Mouse (Mus musculus): ENCODE measurements at regions not wholly inside any gene's neighbourhood (a gene's known extent, or its start where the extent isn't known, plus 50 kb on each side); places are given as distances from the start of the nearest gene placed in this dataset.
A peak's percentile ranks its signal among the peaks of the same experiment; 100 is the strongest.

DNA sequence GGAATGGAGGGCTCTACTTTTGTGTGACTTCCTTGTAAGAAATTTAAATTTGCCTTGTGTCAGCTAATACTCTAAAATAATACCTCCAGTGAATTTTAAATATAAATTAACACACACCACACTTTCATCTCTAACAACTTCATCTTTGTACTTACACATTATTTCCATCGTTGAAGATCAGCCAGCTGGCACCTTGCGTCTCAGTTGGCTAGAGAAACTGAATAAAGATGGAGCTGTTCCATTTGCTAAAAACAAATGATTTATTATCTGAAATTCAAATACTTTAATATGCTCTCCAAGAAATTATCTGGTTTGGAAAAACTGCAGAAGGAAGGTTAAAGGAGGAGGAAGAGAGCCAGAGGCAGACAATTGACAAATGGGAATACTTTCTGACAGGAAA is 122.0 kb upstream of the Gm11096 start:
- H3K27ac ChIP-seq (ENCODE audit: low read depth, low read length), result no peak overlapping the region
- ATAC-seq (ENCODE audit: low FRiP score, low TSS enrichment), result no peak
- WGBS, result 88% methylated on average over 2 of the region's 2 CpGs
- no peaks in the 10 kb centered on the region for H3K4me1 ChIP-seq (ENCODE audit: control insufficient read depth, insufficient read depth, low read length)
- no peaks in the 10 kb centered on the region for H3K9me3 ChIP-seq (ENCODE audit: control insufficient read depth, low read length)
- H3K27me3 ChIP-seq (ENCODE audit: control insufficient read depth, insufficient read depth, low read length), result no peaks in the 10 kb centered on the region
- H3K36me3 ChIP-seq (ENCODE audit: control insufficient read depth, insufficient read depth, low read length), result no peaks in the 10 kb centered on the region
- no peak overlapping the region for H3K4me3 ChIP-seq (ENCODE audit: low read length)
- H3K4me2 ChIP-seq (replicated peaks; ENCODE audit: low read depth, low read length), result no peak overlapping the region
- H3K9ac ChIP-seq (ENCODE audit: low read depth, low read length), result no peak overlapping the region

DNA sequence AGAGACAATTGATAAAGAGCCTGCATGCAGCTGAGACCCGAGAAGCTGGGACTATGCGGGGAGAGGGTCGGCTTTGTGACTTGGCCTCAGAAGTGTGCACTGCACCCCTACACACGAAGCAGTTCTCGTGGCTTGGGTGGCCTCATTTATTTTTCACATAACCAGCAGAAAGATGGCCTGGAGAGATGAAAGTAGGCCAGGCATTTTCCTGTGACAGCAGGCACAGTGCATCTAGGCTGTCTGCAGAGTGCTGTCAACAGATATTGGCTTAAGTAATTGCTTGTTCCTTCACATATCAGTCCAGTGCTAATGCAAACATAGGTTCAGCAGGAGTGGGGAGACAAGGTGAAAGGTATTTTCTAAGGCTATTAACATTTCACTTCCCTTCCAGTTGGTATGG is 124.9 kb upstream of the Gm11096 start:
- Histone ChIP-seq H3K4me3 (ENCODE audit: low read length) (no peak overlapping the region), H3K4me2 (replicated peaks; ENCODE audit: low read depth, low read length) (no peak overlapping the region), H3K9ac (ENCODE audit: low read depth, low read length) (no peak overlapping the region), H3K4me1 (ENCODE audit: control insufficient read depth, insufficient read depth, low read length) (no peaks in the 10 kb centered on the region), H3K27ac (ENCODE audit: low read depth, low read length) (no peak overlapping the region), H3K27me3 (ENCODE audit: control insufficient read depth, insufficient read depth, low read length) (no peaks in the 10 kb centered on the region), H3K36me3 (ENCODE audit: control insufficient read depth, insufficient read depth, low read length) (no peaks in the 10 kb centered on the region), H3K9me3 (ENCODE audit: control insufficient read depth, low read length) (no peaks in the 10 kb centered on the region)
- ATAC-seq (ENCODE audit: low FRiP score, low TSS enrichment), result no peak
- 73% methylated on average over 5 of the region's 5 CpGs for WGBS

DNA sequence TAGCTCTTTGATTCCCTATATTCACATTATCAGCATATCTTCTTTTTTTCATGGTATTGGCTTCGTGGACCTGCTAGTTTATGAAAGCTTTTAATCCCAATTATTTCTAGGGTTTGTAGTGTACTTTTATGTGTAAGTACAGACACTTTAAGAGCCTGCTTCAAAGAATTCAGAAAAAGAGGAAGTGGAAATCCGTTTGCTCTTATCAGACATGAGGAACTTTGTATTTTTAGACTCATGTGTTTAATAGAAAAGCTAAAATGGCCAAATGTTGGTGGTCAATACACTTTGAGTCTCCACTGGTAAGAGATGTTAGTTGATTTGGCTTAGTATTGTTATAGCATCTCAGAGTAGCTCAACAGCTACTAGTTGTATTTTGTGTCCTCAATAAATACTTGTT is 135.7 kb upstream of the Gm11096 start:
- H3K4me2 ChIP-seq (replicated peaks; ENCODE audit: low read depth, low read length), result no peak overlapping the region
- no peak overlapping the region for H3K27ac ChIP-seq (ENCODE audit: low read depth, low read length)
- H3K27me3 ChIP-seq (ENCODE audit: control insufficient read depth, insufficient read depth, low read length), result no peaks in the 10 kb centered on the region
- H3K9ac ChIP-seq (ENCODE audit: low read depth, low read length), result no peak overlapping the region
- H3K4me1 ChIP-seq (ENCODE audit: control insufficient read depth, insufficient read depth, low read length), result no peaks in the 10 kb centered on the region
- no peaks in the 10 kb centered on the region for H3K36me3 ChIP-seq (ENCODE audit: control insufficient read depth, insufficient read depth, low read length)
- H3K9me3 ChIP-seq (ENCODE audit: control insufficient read depth, low read length), result no peaks in the 10 kb centered on the region
- ATAC-seq (ENCODE audit: low FRiP score, low TSS enrichment), result no peak
- WGBS, result 76% methylated on average over 2 of the region's 2 CpGs
- no peak overlapping the region for H3K4me3 ChIP-seq (ENCODE audit: low read length)

DNA sequence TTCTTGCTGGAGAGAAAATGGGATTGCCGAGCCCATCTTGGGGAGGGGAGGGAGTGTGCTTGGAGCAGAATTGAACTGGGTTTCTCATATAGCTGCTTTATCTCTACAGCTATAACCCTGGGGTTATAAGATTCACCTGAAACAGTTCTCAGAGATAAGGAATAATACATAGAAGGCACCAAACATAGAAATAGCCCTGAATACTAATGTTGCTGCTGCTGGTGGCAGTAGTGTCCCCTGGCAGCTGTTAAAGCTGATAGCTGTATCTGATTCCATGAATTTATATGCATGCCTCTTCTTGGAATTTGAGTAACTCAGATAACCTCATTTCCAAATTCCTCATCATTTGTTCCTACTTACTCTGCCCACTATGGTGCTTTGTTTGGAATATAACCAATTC is 137.0 kb upstream of the Gm11096 start:
- 80% methylated on average over 1 of the region's 1 CpGs for WGBS

DNA sequence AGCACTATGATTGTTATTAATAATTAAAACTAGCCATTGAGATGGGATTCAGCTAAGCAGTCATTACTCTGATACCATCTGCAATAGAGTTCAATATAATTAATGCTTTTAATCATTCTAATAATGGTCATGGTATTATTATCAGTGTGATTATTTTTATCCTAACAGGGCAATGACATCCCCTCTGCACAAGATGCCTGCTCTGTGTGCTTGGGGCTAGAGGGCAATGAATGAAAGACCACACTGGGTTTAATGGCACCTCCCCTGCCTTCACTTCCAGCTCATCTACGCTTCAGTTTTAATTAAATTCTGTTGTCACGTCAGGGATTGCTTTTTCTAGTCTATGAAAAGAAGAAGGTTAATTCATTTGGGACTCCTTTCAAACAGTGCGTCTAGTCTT is 139.1 kb upstream of the Gm11096 start:
- Histone ChIP-seq H3K9me3 (ENCODE audit: control insufficient read depth, low read length) (no peaks in the 10 kb centered on the region), H3K36me3 (ENCODE audit: control insufficient read depth, insufficient read depth, low read length) (no peaks in the 10 kb centered on the region), H3K4me2 (replicated peaks; ENCODE audit: low read depth, low read length) (no peak overlapping the region), H3K4me1 (ENCODE audit: control insufficient read depth, insufficient read depth, low read length) (no peaks in the 10 kb centered on the region), H3K27ac (ENCODE audit: low read depth, low read length) (no peak overlapping the region), H3K4me3 (ENCODE audit: low read length) (no peak overlapping the region), H3K27me3 (ENCODE audit: control insufficient read depth, insufficient read depth, low read length) (no peaks in the 10 kb centered on the region), H3K9ac (ENCODE audit: low read depth, low read length) (no peak overlapping the region)
- WGBS, result 79% methylated on average over 3 of the region's 3 CpGs
- no peak for ATAC-seq (ENCODE audit: low FRiP score, low TSS enrichment)

More for the DNA sequence above, 137.0 kb upstream of the Gm11096 start:
- Histone ChIP-seq H3K4me3 (ENCODE audit: low read length) (no peak overlapping the region), H3K9ac (ENCODE audit: low read depth, low read length) (no peak overlapping the region), H3K27me3 (ENCODE audit: control insufficient read depth, insufficient read depth, low read length) (no peaks in the 10 kb centered on the region), H3K36me3 (ENCODE audit: control insufficient read depth, insufficient read depth, low read length) (no peaks in the 10 kb centered on the region), H3K4me2 (replicated peaks; ENCODE audit: low read depth, low read length) (no peak overlapping the region), H3K9me3 (ENCODE audit: control insufficient read depth, low read length) (no peaks in the 10 kb centered on the region), H3K4me1 (ENCODE audit: control insufficient read depth, insufficient read depth, low read length) (no peaks in the 10 kb centered on the region), H3K27ac (ENCODE audit: low read depth, low read length) (no peak overlapping the region)
- no peak for ATAC-seq (ENCODE audit: low FRiP score, low TSS enrichment)

DNA sequence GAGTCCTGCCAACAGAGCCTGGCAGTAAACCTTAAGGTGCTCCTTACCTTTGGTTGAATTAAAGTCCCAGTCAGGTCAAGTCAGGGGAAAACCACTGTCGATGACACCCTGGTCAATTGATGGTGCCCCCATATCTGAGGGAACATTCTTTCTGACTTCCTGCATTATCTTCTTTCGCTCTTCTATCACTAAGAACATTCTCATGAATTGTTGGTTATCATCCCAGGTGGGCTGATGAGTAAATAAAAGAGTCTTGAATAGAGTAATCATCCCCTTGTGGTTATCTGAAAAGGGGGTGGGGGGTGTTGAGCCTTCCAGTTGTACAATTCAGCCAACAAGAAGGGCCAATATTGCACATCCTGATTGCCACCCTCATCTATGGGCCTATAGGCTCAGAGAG is 149.7 kb upstream of the Gm11096 start:
- no peak overlapping the region for H3K4me2 ChIP-seq (replicated peaks; ENCODE audit: low read depth, low read length)
- H3K4me1 ChIP-seq (ENCODE audit: control insufficient read depth, insufficient read depth, low read length), result no peaks in the 10 kb centered on the region
- ATAC-seq (ENCODE audit: low FRiP score, low TSS enrichment), result no peak
- H3K27me3 ChIP-seq (ENCODE audit: control insufficient read depth, insufficient read depth, low read length), result no peaks in the 10 kb centered on the region
- no peak overlapping the region for H3K27ac ChIP-seq (ENCODE audit: low read depth, low read length)
- 89% methylated on average over 2 of the region's 2 CpGs for WGBS
- no peak overlapping the region for H3K4me3 ChIP-seq (ENCODE audit: low read length)
- no peaks in the 10 kb centered on the region for H3K36me3 ChIP-seq (ENCODE audit: control insufficient read depth, insufficient read depth, low read length)
- H3K9me3 ChIP-seq (ENCODE audit: control insufficient read depth, low read length), result no peaks in the 10 kb centered on the region
- H3K9ac ChIP-seq (ENCODE audit: low read depth, low read length), result no peak overlapping the region

DNA sequence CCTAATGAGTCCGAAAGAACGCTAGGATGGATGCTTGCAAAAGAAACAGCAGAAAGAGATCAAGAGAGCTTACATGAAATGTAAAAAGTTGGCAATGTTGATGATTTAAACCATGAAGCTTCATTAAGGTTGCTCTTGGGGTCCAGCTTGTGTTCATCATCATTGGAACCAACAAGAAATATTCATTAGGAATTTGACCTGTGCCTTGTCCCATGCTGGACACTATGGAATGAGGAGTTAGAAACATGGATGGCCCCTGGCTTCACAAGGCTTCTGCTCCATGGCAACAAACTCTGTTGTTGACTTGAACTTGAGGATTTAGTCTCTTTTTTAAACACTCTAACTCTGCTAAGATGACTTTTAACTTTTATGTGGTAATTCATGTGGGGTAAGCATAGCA is 159.0 kb upstream of the Gm11096 start:
- H3K4me3 ChIP-seq (ENCODE audit: low read length), result no peak overlapping the region
- H3K27me3 ChIP-seq (ENCODE audit: control insufficient read depth, insufficient read depth, low read length), result no peaks in the 10 kb centered on the region
- H3K27ac ChIP-seq (ENCODE audit: low read depth, low read length), result no peak overlapping the region
- H3K9me3 ChIP-seq (ENCODE audit: control insufficient read depth, low read length), result no peaks in the 10 kb centered on the region
- 96% methylated on average over 2 of the region's 2 CpGs for WGBS
- H3K9ac ChIP-seq (ENCODE audit: low read depth, low read length), result no peak overlapping the region
- no peak for ATAC-seq (ENCODE audit: low FRiP score, low TSS enrichment)
- no peaks in the 10 kb centered on the region for H3K4me1 ChIP-seq (ENCODE audit: control insufficient read depth, insufficient read depth, low read length)
- no peaks in the 10 kb centered on the region for H3K36me3 ChIP-seq (ENCODE audit: control insufficient read depth, insufficient read depth, low read length)
- H3K4me2 ChIP-seq (replicated peaks; ENCODE audit: low read depth, low read length), result no peak overlapping the region

DNA sequence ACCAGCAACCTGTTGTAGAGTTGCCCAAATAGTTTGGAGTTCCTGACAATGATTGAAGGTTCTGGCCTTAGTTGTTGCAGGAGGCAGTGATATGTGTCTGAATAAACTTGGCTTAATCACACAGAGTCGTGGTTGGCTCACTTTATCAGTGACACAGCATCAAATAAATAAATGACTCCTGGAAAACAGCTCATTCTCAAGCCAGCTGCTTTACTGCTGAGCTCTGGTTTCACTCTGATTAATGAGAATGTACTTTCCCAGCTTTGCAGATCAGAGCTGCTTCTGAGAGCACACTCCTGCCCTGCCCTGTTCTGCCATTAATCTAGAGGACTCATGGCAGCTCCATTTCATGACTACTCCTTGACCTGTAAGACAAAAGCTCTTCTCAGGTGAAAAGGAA is 171.3 kb upstream of the Gm11096 start:
- no peaks in the 10 kb centered on the region for H3K4me1 ChIP-seq (ENCODE audit: control insufficient read depth, insufficient read depth, low read length)
- no peaks in the 10 kb centered on the region for H3K27me3 ChIP-seq (ENCODE audit: control insufficient read depth, insufficient read depth, low read length)
- no peaks in the 10 kb centered on the region for H3K9me3 ChIP-seq (ENCODE audit: control insufficient read depth, low read length)
- H3K4me3 ChIP-seq (ENCODE audit: low read length), result no peak overlapping the region
- no peak overlapping the region for H3K27ac ChIP-seq (ENCODE audit: low read depth, low read length)
- no peak overlapping the region for H3K9ac ChIP-seq (ENCODE audit: low read depth, low read length)
- H3K36me3 ChIP-seq (ENCODE audit: control insufficient read depth, insufficient read depth, low read length), result no peaks in the 10 kb centered on the region
- no peak overlapping the region for H3K4me2 ChIP-seq (replicated peaks; ENCODE audit: low read depth, low read length)
- ATAC-seq (ENCODE audit: low FRiP score, low TSS enrichment), result peak; percentile 97
- WGBS, result 3% methylated on average over 1 of the region's 1 CpGs

DNA sequence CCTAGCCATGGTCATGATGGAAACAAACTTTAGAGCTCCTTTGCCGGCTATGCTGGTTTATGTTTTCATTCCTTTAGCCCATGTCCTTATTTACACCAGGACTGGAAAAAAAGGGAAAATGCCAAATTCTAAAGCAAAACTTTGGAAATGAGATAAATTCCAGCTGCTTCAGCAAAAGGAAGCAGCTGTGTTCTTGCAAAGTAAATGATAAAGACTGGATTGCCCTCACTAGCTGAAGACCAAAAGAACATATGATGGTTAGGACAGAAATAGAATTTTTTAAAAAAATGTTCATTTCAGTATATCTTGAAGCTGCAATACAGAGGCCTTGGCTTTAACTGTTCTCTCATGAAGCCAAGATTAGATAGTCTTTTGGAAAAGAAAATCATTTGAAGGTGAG is 179.6 kb upstream of the Gm11096 start:
- H3K4me3 ChIP-seq (ENCODE audit: low read length), result no peak overlapping the region
- H3K4me1 ChIP-seq (ENCODE audit: control insufficient read depth, insufficient read depth, low read length), result no peaks in the 10 kb centered on the region
- 60% methylated on average over 1 of the region's 1 CpGs for WGBS
- H3K27me3 ChIP-seq (ENCODE audit: control insufficient read depth, insufficient read depth, low read length), result no peaks in the 10 kb centered on the region
- no peak overlapping the region for H3K9ac ChIP-seq (ENCODE audit: low read depth, low read length)
- H3K4me2 ChIP-seq (replicated peaks; ENCODE audit: low read depth, low read length), result no peak overlapping the region
- H3K9me3 ChIP-seq (ENCODE audit: control insufficient read depth, low read length), result no peaks in the 10 kb centered on the region
- no peak overlapping the region for H3K27ac ChIP-seq (ENCODE audit: low read depth, low read length)
- ATAC-seq (ENCODE audit: low FRiP score, low TSS enrichment), result no peak
- no peaks in the 10 kb centered on the region for H3K36me3 ChIP-seq (ENCODE audit: control insufficient read depth, insufficient read depth, low read length)

DNA sequence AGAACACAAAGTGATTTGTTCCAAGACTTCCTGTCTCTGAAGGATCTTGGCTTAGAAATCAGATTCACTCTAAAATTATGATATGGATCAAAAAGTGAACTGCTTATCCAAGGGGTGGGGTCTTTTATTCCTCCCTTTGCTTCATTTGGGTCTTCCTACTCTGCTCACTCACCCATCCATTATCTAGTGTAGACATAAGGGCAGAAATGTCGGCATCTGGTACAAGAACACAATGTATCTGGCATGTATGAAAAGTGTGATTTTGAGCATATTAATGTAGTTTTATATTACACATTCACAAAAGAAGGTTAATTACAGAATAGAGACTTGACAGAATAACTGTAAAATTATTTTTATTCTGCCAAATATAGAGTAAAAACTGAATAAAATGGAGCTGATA is 181.5 kb upstream of the Gm11096 start:
- 97% methylated on average over 1 of the region's 1 CpGs for WGBS
- Histone ChIP-seq H3K9me3 (ENCODE audit: control insufficient read depth, low read length) (no peaks in the 10 kb centered on the region), H3K4me2 (replicated peaks; ENCODE audit: low read depth, low read length) (no peak overlapping the region), H3K4me3 (ENCODE audit: low read length) (no peak overlapping the region), H3K9ac (ENCODE audit: low read depth, low read length) (no peak overlapping the region), H3K27ac (ENCODE audit: low read depth, low read length) (no peak overlapping the region), H3K27me3 (ENCODE audit: control insufficient read depth, insufficient read depth, low read length) (no peaks in the 10 kb centered on the region), H3K4me1 (ENCODE audit: control insufficient read depth, insufficient read depth, low read length) (no peaks in the 10 kb centered on the region), H3K36me3 (ENCODE audit: control insufficient read depth, insufficient read depth, low read length) (no peaks in the 10 kb centered on the region)
- no peak for ATAC-seq (ENCODE audit: low FRiP score, low TSS enrichment)

Measured in kidney, embryonic 14.5 days (tissue).